Mouse (Mus musculus): ENCODE results near the gene D430019H16Rik.

Gene D430019H16Rik

DNA sequence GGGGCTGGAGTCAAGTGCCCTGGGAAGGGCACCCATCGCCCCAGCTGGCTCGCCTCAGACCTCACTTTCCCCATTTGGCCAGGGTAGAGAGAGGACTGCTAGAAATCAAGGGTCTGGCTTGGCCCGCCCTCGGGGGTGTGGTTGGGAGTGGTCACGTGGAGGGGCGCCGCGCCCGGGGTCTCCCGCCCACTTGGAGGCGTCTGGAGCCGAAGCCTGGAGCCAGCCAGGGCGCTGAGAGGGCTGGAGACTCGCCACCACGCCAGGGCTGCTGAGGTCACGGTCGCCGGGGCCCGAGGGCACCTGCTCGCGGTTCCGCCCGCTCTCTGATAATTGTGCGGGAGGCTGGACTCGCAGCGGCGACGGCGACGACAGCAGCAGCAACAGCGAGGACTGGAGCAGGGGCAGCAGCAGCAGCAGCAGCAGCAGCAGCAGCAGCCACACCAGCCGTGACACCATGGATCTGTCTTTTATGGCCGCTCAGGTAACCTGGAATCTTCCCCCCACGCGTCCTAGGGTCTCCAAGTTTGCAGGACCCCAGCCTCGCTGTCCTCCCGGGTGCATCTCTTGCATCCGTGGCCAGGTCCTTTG is at the start of gene D430019H16Rik:
Gene D430019H16Rik, plus strand, starts transcription at position 187 of the 588 bp plus-strand sequence.
- peak; percentile 55 for DNase-seq (ENCODE audit: low spot score)

DNA sequence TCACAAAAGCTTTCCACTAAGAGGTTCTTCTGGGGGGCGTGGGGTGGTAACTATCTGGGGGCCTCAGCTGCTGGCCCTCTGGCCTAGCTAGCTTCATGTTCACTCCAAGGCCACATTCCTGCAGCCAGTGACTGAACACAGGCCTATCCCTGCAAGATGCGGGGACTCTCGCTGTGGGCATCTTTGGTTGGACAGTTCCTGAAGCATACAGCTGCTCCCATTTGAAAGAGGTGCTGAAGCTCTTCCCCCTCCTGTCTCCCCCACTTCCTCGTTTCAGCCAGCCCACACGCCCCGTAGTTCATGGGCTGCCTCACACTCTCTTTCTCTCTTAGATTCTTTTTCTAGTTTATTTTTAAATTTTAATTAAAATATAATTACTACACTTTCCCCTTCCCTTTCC is 47.6 kb upstream of the D430019H16Rik start:
- DNase-seq (ENCODE audit: low spot score), result no peak

DNA sequence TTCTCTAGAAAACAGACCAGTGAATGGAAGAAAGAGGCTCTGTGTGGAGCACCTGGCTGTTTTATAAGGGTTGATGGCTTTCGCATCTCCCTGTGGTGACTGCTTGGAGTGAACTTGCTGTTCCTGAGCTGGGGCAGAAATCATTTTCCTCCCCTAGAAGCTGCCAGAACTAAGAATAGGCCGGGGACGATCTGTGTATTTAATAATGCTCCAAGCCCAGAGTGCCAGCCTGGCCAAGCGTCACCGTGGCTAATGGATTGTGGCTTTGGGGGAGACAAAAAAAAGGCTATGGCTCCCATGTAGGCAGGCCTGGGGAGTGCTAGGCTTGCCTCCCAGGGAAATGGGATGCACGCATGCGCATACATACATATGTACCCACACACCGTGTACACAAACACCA is 39.7 kb upstream of the D430019H16Rik start:
- no peak for DNase-seq (ENCODE audit: low spot score)

DNA sequence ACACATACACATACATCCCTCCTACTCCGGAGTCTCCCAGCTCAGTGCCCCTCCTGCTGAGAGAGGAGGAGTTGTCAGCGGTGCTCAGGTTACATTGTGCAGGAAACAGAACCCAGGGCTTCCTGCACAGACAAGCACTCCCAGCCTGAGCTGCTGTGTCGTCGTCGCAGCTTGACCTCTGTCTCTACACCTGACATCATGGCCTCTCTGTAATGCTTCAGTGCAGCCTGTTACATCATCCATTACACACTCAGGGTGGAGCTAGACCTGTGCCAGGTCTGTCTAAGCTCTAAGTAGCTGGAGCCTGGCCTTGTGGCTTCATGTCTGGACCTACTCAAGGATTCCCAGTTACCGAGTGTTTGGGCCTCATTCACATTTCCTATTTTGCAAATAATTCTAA is 33.2 kb upstream of the D430019H16Rik start:
- DNase-seq (ENCODE audit: low spot score), result no peak

DNA sequence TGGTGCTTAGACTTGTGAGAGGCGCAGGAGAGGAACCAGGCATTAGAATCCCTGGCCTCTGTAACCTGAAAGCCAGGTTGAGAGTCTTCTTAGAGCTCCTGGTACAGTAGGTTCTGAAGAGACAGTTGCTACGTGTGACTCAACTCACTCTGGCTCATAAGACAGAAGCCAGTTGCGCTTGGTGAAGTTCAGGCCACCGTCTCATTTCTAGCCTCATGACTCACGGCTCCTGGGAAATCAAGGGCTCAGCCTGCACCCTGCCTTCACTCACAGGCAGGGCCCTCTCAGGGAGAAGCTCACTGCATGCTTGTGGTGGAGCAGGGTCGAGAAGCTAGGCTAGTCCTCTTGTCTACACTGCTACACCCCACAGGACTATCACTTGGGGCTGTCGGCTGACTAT is 27.1 kb upstream of the D430019H16Rik start:
- DNase-seq (ENCODE audit: low spot score), result no peak

DNA sequence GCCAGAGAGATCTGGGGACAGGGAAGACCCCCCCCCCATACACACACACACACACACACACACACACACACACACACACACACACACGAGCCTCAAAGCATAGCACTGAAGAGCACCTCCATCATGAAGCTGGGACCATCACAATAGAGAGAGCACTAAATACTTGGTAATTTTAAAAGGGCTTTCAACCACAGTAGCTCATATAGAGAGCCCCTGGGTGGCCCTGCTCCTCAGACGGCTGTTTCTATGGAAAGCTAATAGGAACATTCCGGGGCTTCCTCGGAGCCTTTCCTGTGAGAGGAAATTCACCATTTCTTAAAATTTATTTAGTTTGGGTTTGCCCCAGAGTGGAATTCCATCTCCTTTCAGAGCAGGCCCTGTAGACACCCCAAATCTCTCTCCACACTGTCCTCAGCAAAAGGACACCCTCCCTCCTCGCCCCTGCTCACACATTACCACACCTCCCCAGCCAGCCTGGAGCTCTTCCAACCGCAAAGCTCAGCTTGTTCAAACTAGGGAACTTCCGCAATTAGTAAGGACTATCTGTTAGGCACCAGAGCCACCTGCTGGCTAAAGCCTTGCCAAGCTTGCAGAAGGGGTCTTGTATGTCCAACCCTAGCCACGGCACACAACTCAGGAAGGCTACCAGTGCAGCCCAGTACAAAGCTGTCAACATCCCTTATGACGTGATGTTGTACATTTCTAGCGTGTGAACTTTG is 26.5 kb upstream of the D430019H16Rik start:
- peak; percentile 18 for DNase-seq (ENCODE audit: low spot score)

DNA sequence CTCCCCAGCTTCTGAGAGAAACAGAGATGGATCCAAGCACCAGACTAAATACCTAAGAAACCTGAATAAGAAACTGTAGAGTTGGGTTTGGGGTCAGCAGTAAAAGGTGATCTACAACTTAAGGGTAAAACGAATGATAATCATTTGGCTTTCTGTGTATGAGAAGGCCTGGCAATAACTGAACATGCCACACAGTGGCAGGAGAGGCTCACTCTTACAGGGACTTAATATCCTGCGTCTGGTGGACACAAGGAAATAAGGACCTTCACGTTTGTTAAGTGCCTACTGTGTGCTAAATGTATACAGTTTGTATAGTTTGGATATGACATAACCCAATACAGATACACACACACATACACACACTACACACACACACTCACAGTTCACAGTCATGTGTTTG is 21.8 kb upstream of the D430019H16Rik start:
- DNase-seq (ENCODE audit: low spot score), result no peak

DNA sequence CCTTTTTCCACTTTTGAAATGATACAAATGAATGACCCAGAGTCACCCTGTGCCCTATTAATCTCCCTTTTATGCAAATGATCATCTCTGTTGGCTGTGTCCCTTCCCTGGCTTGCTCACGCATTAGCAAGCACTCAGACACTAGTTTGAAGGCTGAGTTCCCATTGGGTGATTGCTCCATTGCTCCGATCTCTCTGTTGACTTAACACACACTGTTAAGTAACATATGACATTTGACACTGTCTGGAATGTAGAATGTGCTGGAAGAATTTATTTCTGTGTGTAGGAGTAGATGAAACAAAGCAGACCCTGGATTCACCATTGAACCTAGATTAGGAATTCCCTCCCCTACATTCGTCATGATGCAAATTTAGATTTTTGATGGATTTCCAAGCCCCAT is 20.8 kb upstream of the D430019H16Rik start:
- DNase-seq (ENCODE audit: low spot score), result no peak

DNA sequence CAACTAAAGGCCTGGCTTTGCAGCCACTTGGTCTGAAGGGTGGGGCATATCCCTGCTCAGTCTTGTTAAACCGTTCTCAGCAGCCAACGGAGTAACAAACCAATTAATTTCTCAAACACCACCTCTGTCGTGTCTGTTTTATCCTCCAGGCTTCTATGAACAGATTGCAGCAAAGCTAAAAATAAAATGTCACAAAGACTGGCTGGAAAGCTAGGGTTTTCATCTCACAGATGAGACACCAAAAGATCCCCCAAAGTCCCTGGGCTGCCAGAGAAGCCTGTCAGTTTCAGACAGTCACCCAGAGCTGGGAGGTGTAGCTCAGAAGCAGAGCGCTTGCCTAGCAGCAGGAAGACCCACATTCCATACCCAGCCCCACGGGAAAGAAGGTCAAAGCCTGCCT is 15.4 kb upstream of the D430019H16Rik start:
- DNase-seq (ENCODE audit: low spot score), result no peak

DNA sequence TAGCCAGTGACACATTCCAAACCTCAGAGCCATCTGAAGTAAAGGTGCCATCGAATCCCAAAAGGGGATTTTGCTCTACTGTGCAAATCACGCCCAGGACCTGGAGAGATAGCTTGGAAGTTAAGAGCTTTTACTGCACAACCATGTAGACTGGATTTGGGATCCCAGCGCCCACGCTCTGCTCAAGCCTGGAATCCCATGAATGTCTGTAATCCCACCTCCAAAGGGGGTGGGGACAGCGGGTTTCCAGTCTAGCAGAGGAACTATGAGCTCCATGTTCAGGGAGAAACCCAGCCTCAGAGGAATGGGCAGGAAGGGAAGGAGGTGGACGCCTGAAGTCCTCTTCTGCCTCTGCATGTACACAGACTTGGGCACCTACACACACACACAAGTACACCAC is 13.7 kb upstream of the D430019H16Rik start:
- no peak for DNase-seq (ENCODE audit: low spot score)

DNA sequence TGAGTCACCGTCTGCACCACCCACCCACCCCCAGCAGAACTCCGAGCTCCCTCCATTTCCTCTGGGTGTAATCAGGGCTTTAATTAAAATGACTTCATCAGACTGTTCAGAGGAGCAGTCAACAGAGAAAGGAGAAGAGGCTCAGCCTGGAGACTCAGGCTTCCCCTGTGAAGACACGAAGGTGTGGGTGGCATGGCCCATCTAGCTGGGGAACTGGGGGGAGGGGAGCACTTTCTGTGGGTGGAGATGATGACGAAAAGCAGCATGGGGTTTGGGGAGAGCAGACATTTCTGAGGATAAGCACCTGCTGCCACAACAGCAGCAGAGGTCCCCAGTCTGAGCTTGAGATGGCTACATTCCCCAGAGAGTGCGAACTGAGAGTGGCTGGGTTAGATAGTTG is 10.1 kb upstream of the D430019H16Rik start:
- no peak for DNase-seq (ENCODE audit: low spot score)

DNA sequence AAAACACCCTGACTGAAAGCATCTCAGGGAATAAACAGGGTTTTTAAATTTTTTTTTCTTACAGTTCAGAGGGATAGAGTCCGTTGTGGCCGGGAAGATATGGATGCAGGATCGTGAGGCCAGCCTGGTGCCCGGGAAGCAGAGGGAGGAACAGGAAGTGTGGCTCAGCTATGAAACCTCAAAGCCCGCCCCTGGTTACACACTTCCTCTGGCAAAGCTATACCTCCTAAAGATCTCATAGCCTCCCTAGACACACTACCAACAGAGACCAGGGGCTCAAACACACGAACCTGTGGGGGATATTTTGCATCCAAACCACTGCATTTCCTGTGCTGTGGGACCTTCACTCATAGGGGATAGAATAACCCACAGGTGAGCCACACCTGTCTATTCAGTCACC is 7.9 kb upstream of the D430019H16Rik start:
- no peak for DNase-seq (ENCODE audit: low spot score)

DNA sequence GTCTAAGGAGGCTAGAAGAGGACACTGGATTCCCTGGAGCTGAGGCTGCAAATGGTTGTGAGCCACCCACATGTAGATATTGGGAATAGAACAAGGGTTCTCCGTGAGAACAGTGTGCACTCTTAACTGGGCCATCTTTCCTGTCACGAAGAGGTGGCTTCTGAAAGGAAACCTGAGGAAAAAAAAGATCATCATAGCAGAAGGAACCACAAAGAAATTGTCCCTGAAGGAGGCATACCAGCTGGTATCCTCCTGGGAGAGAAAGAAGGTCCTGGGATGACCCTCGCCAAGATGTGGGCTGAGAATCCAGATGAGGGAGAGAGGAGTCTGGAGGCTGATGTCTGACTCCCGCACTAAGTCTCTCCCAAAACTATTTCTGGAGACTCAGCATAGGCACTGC is 4.4 kb upstream of the D430019H16Rik start:
- DNase-seq (ENCODE audit: low spot score), result no peak

DNA sequence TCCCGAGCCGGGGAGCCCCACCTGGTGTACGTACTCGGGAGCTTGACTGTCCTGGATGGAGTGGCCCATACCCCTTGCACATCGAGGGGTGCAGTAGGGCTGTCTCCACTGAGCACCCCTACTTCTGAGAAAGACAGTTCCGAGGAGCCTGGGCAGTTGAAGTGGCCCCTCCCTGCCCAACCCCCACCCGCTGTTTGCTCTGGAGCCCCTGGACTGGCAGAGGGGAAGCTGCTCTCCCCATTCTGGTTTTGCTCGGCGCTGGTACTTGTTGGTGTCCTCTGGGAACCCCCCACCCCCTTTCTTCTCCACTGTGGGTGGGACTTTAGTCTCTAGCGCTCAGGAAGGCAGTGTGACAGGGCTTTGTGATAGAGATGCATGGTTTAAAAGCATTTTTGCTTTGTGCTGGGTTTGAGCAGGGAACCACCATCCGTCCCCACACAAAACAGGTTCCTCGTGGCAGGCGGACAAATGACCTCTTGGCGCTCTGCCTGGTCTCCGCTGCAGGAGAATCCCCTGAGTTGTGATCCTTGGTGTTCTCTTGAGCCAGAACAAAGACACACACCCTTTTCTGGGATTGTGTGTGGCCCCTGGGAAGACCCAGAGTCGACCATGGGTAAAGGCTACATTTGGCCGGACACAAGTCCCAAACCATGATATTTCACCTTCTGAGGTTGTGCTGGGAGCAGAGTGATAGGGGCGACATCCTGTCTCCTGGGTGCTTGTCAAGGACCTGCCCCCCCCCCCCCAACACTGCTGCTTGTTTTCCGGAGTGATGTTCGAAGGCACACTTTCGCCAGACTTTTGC is 804 bp downstream of the D430019H16Rik start:
- DNase-seq (ENCODE audit: low spot score), result no peak

DNA sequence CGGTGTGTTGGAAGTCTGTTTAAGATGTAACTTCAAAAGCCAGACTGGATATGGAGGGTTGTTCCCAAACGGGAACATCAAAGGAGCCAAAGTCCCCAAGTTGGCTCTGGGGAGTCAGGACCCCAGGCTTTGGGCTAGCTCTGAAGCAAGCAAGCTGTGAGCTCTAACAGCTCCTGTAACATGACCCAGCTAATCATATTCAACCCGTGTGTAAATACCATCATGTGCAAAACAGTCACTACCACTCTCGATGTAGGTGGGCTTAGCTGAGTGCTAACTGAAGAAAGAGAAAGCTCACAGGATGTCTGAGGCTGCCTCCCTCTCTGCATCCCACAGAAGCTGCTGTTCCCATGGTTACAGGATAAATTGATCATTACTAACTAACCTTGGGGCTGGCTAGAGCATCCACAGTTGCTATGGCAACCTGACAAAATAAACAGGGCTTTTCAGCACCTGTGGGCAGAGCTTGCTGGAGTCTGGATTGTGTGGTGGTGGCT is 1.5 kb downstream of the D430019H16Rik start:
- DNase-seq (ENCODE audit: low spot score), result no peak

DNA sequence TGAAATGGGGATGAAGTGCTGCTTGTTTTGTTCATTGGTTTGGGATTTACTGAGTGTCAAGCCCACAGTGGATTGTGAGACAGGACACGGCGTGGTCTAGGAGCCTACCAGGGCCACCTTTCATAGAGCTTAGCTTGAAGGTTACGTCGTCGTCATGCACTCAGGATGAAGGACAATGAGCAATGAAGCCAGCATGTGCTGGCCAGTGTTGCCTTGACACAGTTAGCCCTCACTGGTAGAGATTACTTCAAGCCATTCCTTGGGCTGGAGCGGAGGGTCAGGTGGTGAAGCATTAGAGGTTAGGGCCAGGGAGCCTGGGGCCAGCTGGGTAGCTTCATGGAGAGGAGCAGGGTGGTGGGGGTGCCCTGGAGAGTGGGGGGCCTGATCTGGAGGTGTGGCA is 5.1 kb downstream of the D430019H16Rik start:
- DNase-seq (ENCODE audit: low spot score), result no peak

DNA sequence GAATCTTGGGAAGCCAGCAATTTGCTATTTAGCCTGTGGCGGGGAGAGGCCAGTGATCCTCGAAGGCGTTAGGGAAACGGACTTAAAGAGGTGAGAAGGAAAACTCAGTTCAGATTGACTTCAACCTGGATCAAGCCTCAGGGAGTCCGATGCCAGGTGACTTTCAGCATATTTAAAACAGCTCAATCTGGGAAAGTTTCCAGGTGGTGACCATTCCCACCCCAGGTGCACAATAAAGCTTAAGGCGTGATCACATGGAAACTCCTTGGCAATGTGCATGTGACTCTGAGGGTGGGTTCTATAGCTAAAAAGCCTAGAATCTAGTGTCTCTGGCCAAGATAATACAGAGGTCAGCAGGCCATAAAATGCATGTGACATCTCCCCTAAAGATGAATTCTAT is 7.4 kb downstream of the D430019H16Rik start:
- no peak for DNase-seq (ENCODE audit: low spot score)

DNA sequence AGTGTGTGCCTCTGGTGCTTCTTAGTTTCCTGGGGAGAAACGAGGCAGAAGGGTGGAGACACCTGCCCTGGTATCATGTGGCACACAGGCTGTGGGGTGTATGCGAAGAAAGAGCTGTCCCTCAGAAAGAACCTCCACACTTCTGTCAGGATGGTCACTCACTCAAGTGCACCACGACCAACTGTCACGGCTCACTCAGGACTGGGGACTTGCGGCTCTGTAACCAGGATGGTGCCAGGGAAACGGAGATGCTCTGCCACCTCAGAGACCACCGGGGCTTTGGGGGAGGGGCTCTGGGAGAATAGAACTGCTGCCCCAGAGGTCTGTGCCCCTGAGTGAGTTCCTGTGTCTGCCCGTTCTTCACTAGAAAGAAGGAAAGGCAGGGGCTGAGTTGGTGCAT is 15.4 kb downstream of the D430019H16Rik start:
- DNase-seq (ENCODE audit: low spot score), result no peak

DNA sequence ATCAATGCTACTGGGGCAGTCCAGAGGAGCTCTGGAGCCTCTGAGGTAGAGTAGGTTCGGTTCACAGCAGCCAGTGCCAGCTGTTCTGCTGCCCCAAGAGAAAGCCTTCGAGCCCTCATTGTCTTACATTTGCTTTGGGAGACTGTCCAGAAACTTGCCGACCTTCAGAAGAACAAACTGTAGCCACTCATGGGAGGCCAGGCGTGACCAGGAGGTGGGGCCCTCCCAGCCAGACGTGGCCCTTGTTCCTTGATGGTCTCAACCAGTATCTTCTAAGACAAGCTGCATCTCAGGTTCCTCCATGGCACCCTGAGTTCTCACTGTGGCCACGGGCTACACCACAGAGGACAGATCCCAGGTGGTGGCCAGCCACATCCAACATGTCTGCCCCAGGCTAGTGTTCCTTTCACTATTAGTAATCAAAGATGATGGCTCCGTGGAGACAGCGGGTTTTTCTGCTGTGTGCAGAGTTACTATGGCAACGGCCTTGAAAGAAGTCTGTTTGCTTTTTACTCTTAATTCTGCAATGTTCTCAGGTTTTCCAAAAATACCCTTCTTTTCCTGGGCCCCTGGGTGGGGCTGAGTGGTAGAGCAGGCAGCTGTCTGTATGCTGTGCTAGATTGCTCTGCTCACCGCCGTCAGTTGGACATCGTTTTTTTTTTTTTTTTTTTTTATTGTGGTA is 21.7 kb downstream of the D430019H16Rik start:
- no peak for DNase-seq (ENCODE audit: low spot score)

DNA sequence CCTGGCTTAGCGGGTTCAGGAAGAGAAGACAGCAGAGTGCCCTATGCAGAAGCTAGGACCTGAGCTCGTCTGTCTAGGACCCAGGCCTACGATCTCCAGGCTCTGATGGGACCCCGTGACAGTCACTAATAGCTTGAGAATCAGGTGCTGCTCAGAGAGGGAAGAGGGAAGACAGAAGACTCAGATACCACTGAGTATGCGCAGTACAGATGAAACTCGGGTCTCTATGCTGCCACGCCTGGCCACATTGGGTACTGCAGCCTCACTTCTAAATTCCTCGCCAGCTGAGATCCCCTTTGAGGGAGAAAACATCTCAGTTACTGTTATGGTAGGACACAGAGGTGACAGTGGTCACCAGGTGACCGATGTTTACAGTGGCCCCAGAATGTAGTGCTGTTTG is 22.8 kb downstream of the D430019H16Rik start:
- DNase-seq (ENCODE audit: low spot score), result no peak

DNA sequence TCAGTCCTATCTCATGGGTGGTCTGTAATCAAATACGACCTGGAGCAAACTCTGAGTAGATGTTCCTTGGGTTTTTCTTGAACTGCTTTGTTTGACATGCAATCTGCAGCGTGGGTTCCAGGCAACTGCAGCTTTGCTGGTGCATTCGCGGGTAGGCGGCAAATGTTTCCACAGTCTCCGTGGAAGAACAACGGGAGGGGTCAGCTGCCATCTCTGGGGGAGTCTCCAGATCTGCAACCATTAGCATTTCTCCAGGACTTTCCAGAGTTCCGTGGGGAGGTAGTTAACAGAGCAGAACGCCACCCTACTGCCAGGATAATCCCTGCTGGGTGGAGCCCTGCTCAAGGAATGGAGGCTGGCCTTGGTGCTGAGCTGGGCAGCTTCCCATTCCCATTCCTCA is 23.3 kb downstream of the D430019H16Rik start:
- DNase-seq (ENCODE audit: low spot score), result no peak

DNA sequence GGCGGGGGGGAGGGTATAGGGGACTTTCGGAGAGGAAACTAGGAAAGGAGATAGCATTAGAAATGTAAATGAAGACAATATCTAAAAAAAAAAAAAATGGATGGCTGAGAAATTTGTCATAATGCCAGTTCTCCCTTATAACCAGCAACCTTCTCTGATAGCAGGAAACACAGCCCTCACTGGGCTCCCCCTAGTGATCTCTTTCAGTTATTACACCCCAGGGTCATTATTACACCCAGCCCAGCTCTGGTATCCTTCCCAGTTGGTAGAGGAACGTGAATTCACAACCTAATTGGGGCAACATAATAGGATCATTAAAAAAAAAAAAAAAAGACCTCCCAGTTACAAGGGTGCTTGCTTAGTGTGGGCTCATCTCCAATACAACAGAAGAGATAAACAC is 29.8 kb downstream of the D430019H16Rik start:
- no peak for DNase-seq (ENCODE audit: low spot score)
